Mouse (Mus musculus): ENCODE measurements around the gene Olfr620. TPM values are rescaled to one million over a fixed set of nuclear protein-coding genes. Genes with fewer than 3 reads are reported as not detected.

The Olfr620 gene
- polyA plus RNA-seq, 1 experiment from 2014 or later: not detected

Small RNA genes within 50 kb of the gene (microRNA-seq; reads per million reads assigned to microRNA genes)
- not detected for gene Gm26506

Other genes with a start within 250 kb of the Olfr620 start
- not detected in 2 replicates for gene Olfr601, start 249.9 kb downstream of the Olfr620 start, polyA plus RNA-seq (2015; fragmentation: Nextera tagmentation; extraction: Ambion mirVana)
- gene Olfr603, start 226.4 kb downstream of the Olfr620 start, polyA plus RNA-seq (2015; fragmentation: Nextera tagmentation; extraction: Ambion mirVana): not detected in 2 replicates
- gene Usp17lc, start 197.5 kb downstream of the Olfr620 start, polyA plus RNA-seq (2015; fragmentation: Nextera tagmentation; extraction: Ambion mirVana): not detected in 2 replicates
- not detected in 2 replicates for gene Olfr605, start 167.1 kb downstream of the Olfr620 start, polyA plus RNA-seq (2015; fragmentation: Nextera tagmentation; extraction: Ambion mirVana)
- gene Olfr606, start 163.5 kb downstream of the Olfr620 start, polyA plus RNA-seq (2015; fragmentation: Nextera tagmentation; extraction: Ambion mirVana): not detected in 2 replicates
- gene Olfr607, start 148.4 kb downstream of the Olfr620 start, polyA plus RNA-seq (2015; fragmentation: Nextera tagmentation; extraction: Ambion mirVana): not detected in 2 replicates
- gene Olfr608, start 142.7 kb downstream of the Olfr620 start, polyA plus RNA-seq (2015; fragmentation: Nextera tagmentation; extraction: Ambion mirVana): not detected in 2 replicates
- not detected in 2 replicates for gene Olfr609, start 114.5 kb downstream of the Olfr620 start, polyA plus RNA-seq (2015; fragmentation: Nextera tagmentation; extraction: Ambion mirVana)
- not detected in 2 replicates for gene Olfr610, start 100.4 kb downstream of the Olfr620 start, polyA plus RNA-seq (2015; fragmentation: Nextera tagmentation; extraction: Ambion mirVana)
- not detected in 2 replicates for gene Olfr611, start 91.7 kb downstream of the Olfr620 start, polyA plus RNA-seq (2015; fragmentation: Nextera tagmentation; extraction: Ambion mirVana)
- gene Olfr612, start 69.8 kb downstream of the Olfr620 start, polyA plus RNA-seq (2015; fragmentation: Nextera tagmentation; extraction: Ambion mirVana): not detected in 2 replicates
- gene Olfr613, start 64.5 kb downstream of the Olfr620 start, polyA plus RNA-seq (2015; fragmentation: Nextera tagmentation; extraction: Ambion mirVana): not detected in 2 replicates
- not detected in 2 replicates for gene Olfr615, start 56.5 kb downstream of the Olfr620 start, polyA plus RNA-seq (2015; fragmentation: Nextera tagmentation; extraction: Ambion mirVana)
- not detected in 2 replicates for gene Olfr616, start 43.4 kb downstream of the Olfr620 start, polyA plus RNA-seq (2015; fragmentation: Nextera tagmentation; extraction: Ambion mirVana)
- gene Olfr617, start 39.5 kb downstream of the Olfr620 start, polyA plus RNA-seq (2015; fragmentation: Nextera tagmentation; extraction: Ambion mirVana): not detected in 2 replicates
- gene Olfr618, start 22.4 kb downstream of the Olfr620 start, polyA plus RNA-seq (2015; fragmentation: Nextera tagmentation; extraction: Ambion mirVana): not detected in 2 replicates
- not detected in 2 replicates for gene Olfr619, start 12.0 kb downstream of the Olfr620 start, polyA plus RNA-seq (2015; fragmentation: Nextera tagmentation; extraction: Ambion mirVana)
- gene Olfr622, start 30.2 kb upstream of the Olfr620 start, polyA plus RNA-seq (2015; fragmentation: Nextera tagmentation; extraction: Ambion mirVana): not detected in 2 replicates
- not detected in 2 replicates for gene Olfr623, start 51.2 kb upstream of the Olfr620 start, polyA plus RNA-seq (2015; fragmentation: Nextera tagmentation; extraction: Ambion mirVana)
- 0.04 TPM in 1 of 2 replicates, not detected in the other for gene Olfr624, start 58.7 kb upstream of the Olfr620 start, polyA plus RNA-seq (2015; fragmentation: Nextera tagmentation; extraction: Ambion mirVana)
- gene Olfr625-ps1, start 70.2 kb upstream of the Olfr620 start, polyA plus RNA-seq (2015; fragmentation: Nextera tagmentation; extraction: Ambion mirVana): not detected in 2 replicates
- not detected in 2 replicates for gene Olfr243, start 102.1 kb upstream of the Olfr620 start, polyA plus RNA-seq (2015; fragmentation: Nextera tagmentation; extraction: Ambion mirVana)
- gene Olfr628, start 117.8 kb upstream of the Olfr620 start, polyA plus RNA-seq (2015; fragmentation: Nextera tagmentation; extraction: Ambion mirVana): not detected in 2 replicates
- not detected in 2 replicates for gene Olfr629, start 132.4 kb upstream of the Olfr620 start, polyA plus RNA-seq (2015; fragmentation: Nextera tagmentation; extraction: Ambion mirVana)
- not detected in 2 replicates for gene Olfr630, start 144.8 kb upstream of the Olfr620 start, polyA plus RNA-seq (2015; fragmentation: Nextera tagmentation; extraction: Ambion mirVana)
- gene Olfr69, start 159.1 kb upstream of the Olfr620 start, polyA plus RNA-seq (2015; fragmentation: Nextera tagmentation; extraction: Ambion mirVana): not detected in 2 replicates
- not detected in 2 replicates for gene Olfr68, start 167.2 kb upstream of the Olfr620 start, polyA plus RNA-seq (2015; fragmentation: Nextera tagmentation; extraction: Ambion mirVana)
- gene Olfr67, start 179.3 kb upstream of the Olfr620 start, polyA plus RNA-seq (2015; fragmentation: Nextera tagmentation; extraction: Ambion mirVana): not detected in 2 replicates
- 4,716 and 5,311 TPM in 2 replicates for gene Hbb-bt, start 201.5 kb upstream of the Olfr620 start, polyA plus RNA-seq (2015; fragmentation: Nextera tagmentation; extraction: Ambion mirVana)
- 14,530 and 15,290 TPM in 2 replicates for gene Hbb-bs, start 215.6 kb upstream of the Olfr620 start, polyA plus RNA-seq (2015; fragmentation: Nextera tagmentation; extraction: Ambion mirVana)
- gene Hbb-bh2, start 228.0 kb upstream of the Olfr620 start, polyA plus RNA-seq (2015; fragmentation: Nextera tagmentation; extraction: Ambion mirVana): not detected in 2 replicates
- gene Hbb-bh1, start 230.6 kb upstream of the Olfr620 start, polyA plus RNA-seq (2015; fragmentation: Nextera tagmentation; extraction: Ambion mirVana): 8.2 and 12.5 TPM in 2 replicates
- 807 and 1,263 TPM in 2 replicates for gene Hbb-y, start 240.7 kb upstream of the Olfr620 start, polyA plus RNA-seq (2015; fragmentation: Nextera tagmentation; extraction: Ambion mirVana)